Mouse (Mus musculus): ENCODE results near the gene Ecm1. TPM values are rescaled to one million over a fixed set of nuclear protein-coding genes. Genes with fewer than 3 reads are reported as not detected.

The Ecm1 gene
- 5.9 and 6.6 TPM in 2 replicates for polyA plus RNA-seq (2015; fragmentation: Nextera tagmentation; extraction: Ambion mirVana)

GRCm38 (mm10) chr3:95739353-95740104 is at the start of gene Ecm1:
Gene Ecm1 (minus strand): TSS chr3:95739569.
- WGBS, result 73% methylated on average over 7 of the region's 7 CpGs
- Histone ChIP-seq H3K4me2 (no peak within 1 kb of the TSS), H3K27ac (no peak within 1 kb of the TSS), H3K4me3 (no peak within 1 kb of the TSS), H3K27me3 (no peaks in the 10 kb centered on the region), H3K9ac (0 out of 2 replicates have a peak within 1 kb of the TSS, but pooled peaks have one; percentile 17), H3K4me1 (peaks cover 6% of the 10 kb centered on the region; the same call in 1 of the 2 replicates), H3K9me3 (no peaks in the 10 kb centered on the region), H3K36me3 (peaks cover 68% of the 10 kb centered on the region)
- no peak for ATAC-seq (ENCODE audit: insufficient number of reproducible peaks, insufficient read depth, low FRiP score, low TSS enrichment, low read depth)

- Histone ChIP-seq H3K27ac (no peak overlapping the region), H3K4me2 (no peak overlapping the region), H3K4me1 (no peaks in the 10 kb centered on the region), H3K9me3 (no peaks in the 10 kb centered on the region), H3K4me3 (no peak overlapping the region), H3K36me3 (peaks cover 71% of the 10 kb centered on the region), H3K27me3 (no peaks in the 10 kb centered on the region), H3K9ac (no peak overlapping the region)
- WGBS, result 88% methylated on average over 4 of the region's 4 CpGs
- ATAC-seq (ENCODE audit: insufficient number of reproducible peaks, insufficient read depth, low FRiP score, low TSS enrichment, low read depth), result no peak
Measured at GRCm38 (mm10) chr3:95785501-95785900, 46.1 kb upstream of the Ecm1 start.

GRCm38 (mm10) chr3:95771985-95772384 is 32.6 kb upstream of the Ecm1 start:
- Histone ChIP-seq H3K27ac (no peak overlapping the region), H3K36me3 (peaks cover 74% of the 10 kb centered on the region), H3K4me2 (no peak overlapping the region), H3K9ac (no peak overlapping the region), H3K4me1 (no peaks in the 10 kb centered on the region), H3K27me3 (no peaks in the 10 kb centered on the region), H3K9me3 (no peaks in the 10 kb centered on the region), H3K4me3 (no peak overlapping the region)
- ATAC-seq (ENCODE audit: insufficient number of reproducible peaks, insufficient read depth, low FRiP score, low TSS enrichment, low read depth), result no peak

- Histone ChIP-seq H3K9ac (no peak overlapping the region), H3K4me1 (no peaks in the 10 kb centered on the region), H3K9me3 (no peaks in the 10 kb centered on the region), H3K4me2 (no peak overlapping the region), H3K36me3 (peaks cover 66% of the 10 kb centered on the region), H3K4me3 (no peak overlapping the region), H3K27ac (no peak overlapping the region), H3K27me3 (no peaks in the 10 kb centered on the region)
- no peak for ATAC-seq (ENCODE audit: insufficient number of reproducible peaks, insufficient read depth, low FRiP score, low TSS enrichment, low read depth)
- 93% methylated on average over 10 of the region's 10 CpGs for WGBS
Measured at GRCm38 (mm10) chr3:95765534-95765933, 26.2 kb upstream of the Ecm1 start.

GRCm38 (mm10) chr3:95763811-95764210 is 24.4 kb upstream of the Ecm1 start:
- Histone ChIP-seq H3K4me3 (no peak overlapping the region), H3K36me3 (peaks cover 56% of the 10 kb centered on the region), H3K27ac (no peak overlapping the region), H3K27me3 (no peaks in the 10 kb centered on the region), H3K9ac (no peak overlapping the region), H3K4me1 (no peaks in the 10 kb centered on the region), H3K4me2 (no peak overlapping the region), H3K9me3 (no peaks in the 10 kb centered on the region)
- no peak for ATAC-seq (ENCODE audit: insufficient number of reproducible peaks, insufficient read depth, low FRiP score, low TSS enrichment, low read depth)
- WGBS, result 79% methylated on average over 10 of the region's 10 CpGs

- WGBS, result 65% methylated on average over 6 of the region's 6 CpGs
- H3K9ac ChIP-seq, result no peak overlapping the region; the same call in 1 of the 2 replicates
- no peak overlapping the region for H3K27ac ChIP-seq
- no peaks in the 10 kb centered on the region for H3K27me3 ChIP-seq
- peaks cover 47% of the 10 kb centered on the region for H3K36me3 ChIP-seq
- H3K4me1 ChIP-seq, result no peaks in the 10 kb centered on the region
- H3K9me3 ChIP-seq, result no peaks in the 10 kb centered on the region
- H3K4me2 ChIP-seq, result no peak overlapping the region
- no peak for ATAC-seq (ENCODE audit: insufficient number of reproducible peaks, insufficient read depth, low FRiP score, low TSS enrichment, low read depth)
- no peak overlapping the region for H3K4me3 ChIP-seq
Measured at GRCm38 (mm10) chr3:95762961-95763360, 23.6 kb upstream of the Ecm1 start.

- ATAC-seq (ENCODE audit: insufficient number of reproducible peaks, insufficient read depth, low FRiP score, low TSS enrichment, low read depth), result no peak
- 75% methylated on average over 4 of the region's 4 CpGs for WGBS
- H3K27me3 ChIP-seq, result no peaks in the 10 kb centered on the region
Measured at GRCm38 (mm10) chr3:95761771-95762170, 22.4 kb upstream of the Ecm1 start.

GRCm38 (mm10) chr3:95760656-95761055 is 21.3 kb upstream of the Ecm1 start:
- ATAC-seq (ENCODE audit: insufficient number of reproducible peaks, insufficient read depth, low FRiP score, low TSS enrichment, low read depth), result no peak

More at GRCm38 (mm10) chr3:95761771-95762170, 22.4 kb upstream of the Ecm1 start:
- Histone ChIP-seq H3K9ac (no peak overlapping the region), H3K4me3 (no peak overlapping the region), H3K4me2 (no peak overlapping the region), H3K9me3 (no peaks in the 10 kb centered on the region), H3K4me1 (no peaks in the 10 kb centered on the region), H3K36me3 (peaks cover 36% of the 10 kb centered on the region), H3K27ac (no peak overlapping the region)

GRCm38 (mm10) chr3:95760106-95760505 is 20.7 kb upstream of the Ecm1 start, which contains the start of gene Tars2:
Gene Tars2 (minus strand): TSS chr3:95760206.
- 87% methylated on average over 6 of the region's 6 CpGs for WGBS
- Histone ChIP-seq H3K36me3 (peaks cover 19% of the 10 kb centered on the region), H3K9ac (no peak within 1 kb of the TSS), H3K4me3 (no peak within 1 kb of the TSS), H3K4me1 (no peaks in the 10 kb centered on the region), H3K4me2 (no peak within 1 kb of the TSS), H3K27me3 (no peaks in the 10 kb centered on the region), H3K27ac (no peak within 1 kb of the TSS), H3K9me3 (no peaks in the 10 kb centered on the region)
- no peak for ATAC-seq (ENCODE audit: insufficient number of reproducible peaks, insufficient read depth, low FRiP score, low TSS enrichment, low read depth)

More at GRCm38 (mm10) chr3:95760656-95761055, 21.3 kb upstream of the Ecm1 start:
- Histone ChIP-seq H3K4me2 (no peak overlapping the region), H3K9me3 (no peaks in the 10 kb centered on the region), H3K27me3 (no peaks in the 10 kb centered on the region), H3K36me3 (peaks cover 25% of the 10 kb centered on the region), H3K27ac (no peak overlapping the region), H3K4me3 (no peak overlapping the region), H3K9ac (no peak overlapping the region), H3K4me1 (no peaks in the 10 kb centered on the region)

GRCm38 (mm10) chr3:95758467-95759218 is 19.3 kb upstream of the Ecm1 start:
- ATAC-seq (ENCODE audit: insufficient number of reproducible peaks, insufficient read depth, low FRiP score, low TSS enrichment, low read depth), result no peak
- H3K4me3 ChIP-seq, result no peak overlapping the region
- H3K9me3 ChIP-seq, result no peaks in the 10 kb centered on the region
- H3K36me3 ChIP-seq, result peaks cover 5% of the 10 kb centered on the region
- WGBS, result 54% methylated on average over 9 of the region's 9 CpGs
- H3K9ac ChIP-seq, result no peak overlapping the region
- H3K27ac ChIP-seq, result no peak overlapping the region
- H3K4me1 ChIP-seq, result 0 out of 2 replicates have a peak, but pooled peaks cover 4% of the 10 kb centered on the region
- no peak overlapping the region for H3K4me2 ChIP-seq
- H3K27me3 ChIP-seq, result no peaks in the 10 kb centered on the region

- no peak overlapping the region for H3K27ac ChIP-seq
- no peaks in the 10 kb centered on the region for H3K27me3 ChIP-seq
- no peaks in the 10 kb centered on the region for H3K9me3 ChIP-seq
- no peak for ATAC-seq (ENCODE audit: insufficient number of reproducible peaks, insufficient read depth, low FRiP score, low TSS enrichment, low read depth)
- H3K4me2 ChIP-seq, result no peak overlapping the region
- H3K36me3 ChIP-seq, result peaks cover 11% of the 10 kb centered on the region
- no peak overlapping the region for H3K4me3 ChIP-seq
- 89% methylated on average over 2 of the region's 2 CpGs for WGBS
- no peak overlapping the region for H3K9ac ChIP-seq
- H3K4me1 ChIP-seq, result 0 out of 2 replicates have a peak, but pooled peaks cover 6% of the 10 kb centered on the region
Measured at GRCm38 (mm10) chr3:95756808-95757207, 17.4 kb upstream of the Ecm1 start.

Data from embryonic facial prominence, embryonic 13.5 days (tissue).